Mouse (Mus musculus) forebrain, embryonic 16.5 days (tissue): ENCODE data around the gene Tmtc4. TPM values are rescaled to one million over a fixed set of nuclear protein-coding genes. Genes with fewer than 3 reads are reported as not detected.

ENCODE experiments used
- ATAC-seq: fragments of 200-750 bp; cut with Nextera tagmentation; 2 replicates; pipeline ENCODE4 v1.8.0; 2017; ENCODE audit warnings: mild to moderate bottlenecking, moderate library complexity
- H3K27ac ChIP-seq: fragments of 300-500 bp; sonication (generic); 2 replicates; pipeline ENCODE4 v1.5.1; 2014; ENCODE audit warnings: low read length, control low read depth
- H3K27me3 ChIP-seq: fragments of 300-500 bp; sonication (generic); replicated peaks from 2 replicates; pipeline ENCODE4 v1.6.1; 2014; ENCODE audit warnings: low read length; ENCODE audit not compliant: control insufficient read depth, insufficient read depth
- H3K36me3 ChIP-seq: fragments of 300-500 bp; sonication (generic); 2 replicates; pipeline ENCODE4 v1.6.1; 2014; ENCODE audit not compliant: control insufficient read depth, insufficient read depth
- H3K4me1 ChIP-seq: fragments of 300-500 bp; sonication (generic); replicated peaks from 2 replicates; pipeline ENCODE4 v1.6.1; 2014; ENCODE audit warnings: low read length; ENCODE audit not compliant: control insufficient read depth, insufficient read depth
- H3K4me2 ChIP-seq: fragments of 300-500 bp; sonication (generic); 2 replicates; pipeline ENCODE4 v1.6.1; 2014; ENCODE audit warnings: mild to moderate bottlenecking, low read length, control low read depth
- H3K4me3 ChIP-seq: fragments of 300-500 bp; sonication (generic); replicated peaks from 2 replicates; pipeline ENCODE4 v1.5.1; 2014; ENCODE audit warnings: mild to moderate bottlenecking, low read length, control low read depth
- H3K9ac ChIP-seq: fragments of 300-500 bp; sonication (generic); replicated peaks from 2 replicates; pipeline ENCODE4 v1.6.1; 2014; ENCODE audit warnings: low read depth, low read length, control low read depth
- H3K9me3 ChIP-seq: fragments of 300-500 bp; sonication (generic); 2 replicates; pipeline ENCODE4 v1.6.1; 2016; ENCODE audit warnings: low read length; ENCODE audit not compliant: control insufficient read depth
- WGBS: fragments of 180-500 bp; shearing (Covaris S2); extraction: QIAGEN DNeasy Blood & Tissue Kit; methylation state at CpG from one replicate; pipeline ENCODE4 v1.1.7; 2014; 5-methylcytosine and 5-hydroxymethylcytosine counted together
- polyA plus RNA-seq: library from polyadenylated mRNA; unstranded; fragments of >200 nt; fragmentation: Nextera tagmentation; extraction: Ambion mirVana; gene quantifications from 2 replicates; pipeline ENCODE4 v1.2.1, GENCODE M21; 2015

Tmtc4 gene
- polyA plus RNA-seq, 1 experiment from 2014 or later = 40.3 TPM

DNA sequence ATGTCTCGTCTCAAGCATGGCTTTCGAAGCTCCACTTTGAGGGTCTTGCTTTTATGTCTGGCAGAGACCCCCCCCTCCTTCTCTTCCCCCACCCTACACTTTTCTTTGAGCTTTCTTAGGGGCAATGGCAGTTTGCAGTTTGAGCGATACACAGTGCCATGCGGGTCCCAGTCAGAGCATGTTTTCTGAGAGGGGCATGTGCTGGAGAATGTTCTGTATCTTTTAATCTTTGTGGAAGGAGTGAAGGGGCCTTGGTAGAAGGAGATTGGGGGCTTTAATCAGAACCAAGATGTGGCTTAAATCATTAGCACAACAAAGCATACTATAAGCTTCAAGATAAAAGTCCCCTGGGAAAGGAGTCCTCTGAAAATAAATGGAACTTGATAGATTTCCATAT lies 100.4 kb downstream of the Tmtc4 start:
- Histone ChIP-seq H3K36me3 (no peaks in the 10 kb centered on the region), H3K4me3 (no peak overlapping the region), H3K9me3 (no peaks in the 10 kb centered on the region), H3K9ac (no peak overlapping the region), H3K4me2 (no peak overlapping the region), H3K27ac (peak overlapping the region; percentile 54; the same call in 1 of the 2 replicates), H3K4me1 (peaks cover 42% of the 10 kb centered on the region), H3K27me3 (0 out of 2 replicates have a peak, but pooled peaks cover 2% of the 10 kb centered on the region)
- peak; percentile 49 for ATAC-seq
- 12% methylated on average over 4 of the region's 4 CpGs for WGBS

- Histone ChIP-seq H3K27me3 (0 out of 2 replicates have a peak, but pooled peaks cover 2% of the 10 kb centered on the region), H3K36me3 (no peaks in the 10 kb centered on the region), H3K9ac (no peak overlapping the region), H3K4me1 (peaks cover 43% of the 10 kb centered on the region), H3K27ac (peak overlapping the region; percentile 54; the same call in 1 of the 2 replicates), H3K9me3 (no peaks in the 10 kb centered on the region), H3K4me2 (0 out of 2 replicates have a peak overlapping the region, but pooled peaks have one; percentile 5), H3K4me3 (no peak overlapping the region)
- peak; percentile 13; the same call in 1 of the 2 replicates for ATAC-seq
- WGBS = 34% methylated on average over 7 of the region's 7 CpGs
These were observed 100.9 kb downstream of the Tmtc4 start for GRCm38 (mm10) chr14:122882795-122883409.

DNA sequence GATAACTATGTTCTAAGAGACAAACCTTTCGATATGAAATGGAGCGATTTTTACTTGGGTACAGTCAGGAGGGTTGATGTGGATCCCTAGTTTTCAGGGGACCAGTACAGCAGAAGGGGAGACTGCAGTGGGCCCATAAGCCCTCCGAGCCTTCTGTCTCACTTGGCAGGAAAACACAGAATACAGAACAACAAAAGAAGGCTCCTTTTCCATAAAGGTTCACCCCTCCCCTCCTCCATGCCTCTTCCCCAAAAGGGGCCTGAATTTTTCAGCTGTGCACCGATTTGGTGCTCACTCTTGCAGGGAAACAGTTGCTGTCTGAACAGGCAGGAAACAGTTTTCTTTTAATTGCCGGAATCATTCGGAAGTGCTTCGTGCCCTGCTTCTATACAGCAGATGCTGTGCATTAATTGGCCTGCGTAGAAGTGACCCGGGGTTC lies 101.6 kb downstream of the Tmtc4 start:
- 20% methylated on average over 9 of the region's 9 CpGs for WGBS
- H3K9me3 ChIP-seq = no peaks in the 10 kb centered on the region
- no peak overlapping the region; the same call in 1 of the 2 replicates for H3K4me2 ChIP-seq
- ATAC-seq = peak; percentile 43
- peak overlapping the region; percentile 15; the same call in 1 of the 2 replicates for H3K9ac ChIP-seq
- 0 out of 2 replicates have a peak, but pooled peaks cover 2% of the 10 kb centered on the region for H3K27me3 ChIP-seq
- H3K27ac ChIP-seq = peak overlapping the region; percentile 30; the same call in 1 of the 2 replicates
- H3K4me3 ChIP-seq = no peak overlapping the region
- no peaks in the 10 kb centered on the region for H3K36me3 ChIP-seq
- peaks cover 43% of the 10 kb centered on the region for H3K4me1 ChIP-seq

DNA sequence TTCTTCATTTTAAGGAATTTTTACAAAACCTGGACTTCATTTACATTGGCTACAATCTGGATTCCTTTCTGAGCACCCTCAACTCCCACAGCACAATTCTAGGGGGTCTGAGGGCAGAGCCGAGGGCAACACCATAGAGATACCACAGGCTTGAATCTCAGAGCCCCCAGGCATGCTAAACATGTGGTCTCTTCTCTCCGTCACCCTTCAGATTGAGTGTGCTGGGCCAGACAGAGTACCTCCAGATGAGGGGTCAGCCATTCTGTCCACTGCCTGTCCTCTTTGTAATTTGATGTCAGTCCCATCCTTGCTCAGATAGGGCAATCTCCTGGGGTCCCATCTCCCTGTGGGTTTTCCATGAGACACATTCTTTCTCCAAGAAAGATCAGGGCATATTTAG lies 102.1 kb downstream of the Tmtc4 start:
- Histone ChIP-seq H3K9ac (no peak overlapping the region), H3K9me3 (no peaks in the 10 kb centered on the region), H3K36me3 (no peaks in the 10 kb centered on the region), H3K4me3 (no peak overlapping the region), H3K27me3 (peaks cover 6% of the 10 kb centered on the region; the same call in 1 of the 2 replicates), H3K27ac (peak overlapping the region; percentile 30; the same call in 1 of the 2 replicates), H3K4me2 (no peak overlapping the region), H3K4me1 (peaks cover 45% of the 10 kb centered on the region)
- no peak for ATAC-seq
- 76% methylated on average over 2 of the region's 2 CpGs for WGBS

- H3K27me3 ChIP-seq = peaks cover 8% of the 10 kb centered on the region; the same call in 1 of the 2 replicates
- H3K4me1 ChIP-seq = peaks cover 47% of the 10 kb centered on the region
- no peak overlapping the region for H3K27ac ChIP-seq
- H3K9ac ChIP-seq = no peak overlapping the region
- no peaks in the 10 kb centered on the region for H3K36me3 ChIP-seq
- no peak overlapping the region for H3K4me3 ChIP-seq
- 60% methylated on average over 7 of the region's 7 CpGs for WGBS
- no peak for ATAC-seq
- H3K4me2 ChIP-seq = no peak overlapping the region
- H3K9me3 ChIP-seq = no peaks in the 10 kb centered on the region
These were observed 103.5 kb downstream of the Tmtc4 start for GRCm38 (mm10) chr14:122880291-122880690.

DNA sequence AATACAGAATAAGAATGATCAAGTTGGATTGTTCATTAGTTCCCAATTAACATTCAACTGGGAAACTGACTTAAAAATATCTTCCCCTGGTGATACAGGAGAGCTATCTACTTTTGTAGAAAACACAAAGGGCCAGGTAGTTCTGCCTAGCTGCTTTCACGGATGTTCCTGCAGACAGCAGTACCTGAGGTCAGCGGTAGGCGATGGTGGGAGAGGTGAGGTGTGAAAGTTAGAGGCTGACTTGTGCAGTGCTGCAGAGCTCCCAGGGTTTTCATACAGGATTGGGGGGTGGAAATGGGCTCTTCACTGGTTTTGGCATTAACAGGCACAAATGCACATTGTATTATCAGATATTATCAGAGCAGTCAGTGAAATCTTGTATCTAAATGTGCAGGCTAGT lies 106.0 kb downstream of the Tmtc4 start:
- Histone ChIP-seq H3K9ac (no peak overlapping the region), H3K9me3 (no peaks in the 10 kb centered on the region), H3K27ac (no peak overlapping the region), H3K36me3 (no peaks in the 10 kb centered on the region), H3K4me3 (no peak overlapping the region), H3K27me3 (peaks cover 17% of the 10 kb centered on the region), H3K4me2 (no peak overlapping the region), H3K4me1 (peaks cover 31% of the 10 kb centered on the region)
- no peak for ATAC-seq
- WGBS = 89% methylated on average over 3 of the region's 3 CpGs

- Histone ChIP-seq H3K4me3 (no peak overlapping the region), H3K9me3 (no peaks in the 10 kb centered on the region), H3K27me3 (peaks cover 17% of the 10 kb centered on the region), H3K9ac (no peak overlapping the region), H3K36me3 (no peaks in the 10 kb centered on the region), H3K4me2 (no peak overlapping the region), H3K27ac (no peak overlapping the region), H3K4me1 (peaks cover 31% of the 10 kb centered on the region)
- WGBS = 73% methylated on average over 7 of the region's 7 CpGs
- no peak for ATAC-seq
These were observed 107.1 kb downstream of the Tmtc4 start for GRCm38 (mm10) chr14:122876723-122877122.

DNA sequence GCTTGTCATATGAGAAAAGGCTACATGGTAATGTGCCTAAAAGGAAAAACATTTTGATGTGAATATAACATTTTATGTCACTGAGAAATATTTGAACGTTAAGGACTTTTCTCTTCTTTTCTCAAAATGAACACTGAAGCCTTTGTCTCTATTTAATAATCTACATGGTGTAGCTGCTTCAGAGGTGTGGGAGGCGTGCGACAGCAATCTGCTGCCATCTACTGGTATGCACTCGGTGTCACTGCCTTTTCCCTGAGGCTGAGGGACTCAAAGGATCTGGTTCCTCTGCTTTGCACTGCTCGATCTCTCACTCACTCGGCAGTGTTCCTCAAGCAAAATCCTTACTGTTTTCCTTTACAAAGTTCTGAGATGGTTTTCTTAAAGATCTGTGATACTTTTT lies 107.7 kb downstream of the Tmtc4 start:
- ATAC-seq = peak; percentile 94
- H3K4me1 ChIP-seq = peaks cover 31% of the 10 kb centered on the region
- 1% methylated on average over 6 of the region's 6 CpGs for WGBS
- no peak overlapping the region for H3K4me2 ChIP-seq
- no peak overlapping the region for H3K27ac ChIP-seq
- H3K27me3 ChIP-seq = peaks cover 17% of the 10 kb centered on the region
- H3K36me3 ChIP-seq = no peaks in the 10 kb centered on the region
- H3K9ac ChIP-seq = no peak overlapping the region
- H3K4me3 ChIP-seq = no peak overlapping the region
- H3K9me3 ChIP-seq = no peaks in the 10 kb centered on the region

- H3K9ac ChIP-seq = peak overlapping the region; percentile 29; the same call in 1 of the 2 replicates
- H3K27ac ChIP-seq = peak overlapping the region; percentile 19
- no peaks in the 10 kb centered on the region for H3K9me3 ChIP-seq
- peaks cover 17% of the 10 kb centered on the region for H3K27me3 ChIP-seq
- 44% methylated on average over 6 of the region's 6 CpGs for WGBS
- H3K4me3 ChIP-seq = no peak overlapping the region
- no peaks in the 10 kb centered on the region for H3K36me3 ChIP-seq
- no peak overlapping the region for H3K4me2 ChIP-seq
- ATAC-seq = no peak
- H3K4me1 ChIP-seq = peaks cover 31% of the 10 kb centered on the region
These were observed 108.2 kb downstream of the Tmtc4 start for GRCm38 (mm10) chr14:122875636-122876035.
